Mouse (Mus musculus): ENCODE measurements around the gene Irf9. TPM values are rescaled to one million over a fixed set of nuclear protein-coding genes. Genes with fewer than 3 reads are reported as not detected.

Irf9 gene
- polyA plus RNA-seq, 1 experiment, result 20.3 TPM

- Histone ChIP-seq H3K27me3 (ENCODE audit: control insufficient read depth, insufficient read depth, low read length) (no peaks in the 10 kb centered on the region), H3K4me1 (ENCODE audit: control insufficient read depth, insufficient read depth, low read length) (peaks cover 4% of the 10 kb centered on the region; the same call in 1 of the 2 replicates), H3K4me3 (replicated peaks; ENCODE audit: insufficient read depth, low read depth, low read length) (no peak overlapping the region), H3K27ac (ENCODE audit: insufficient read depth, low read length) (no peak overlapping the region)
- no peak for DNase-seq
- TF ChIP-seq CTCF (IDR thresholded peaks at IDR 0.05; ENCODE audit: borderline replicate concordance, insufficient read depth, low read depth, low read length) (no peak), POLR2A (IDR thresholded peaks at IDR 0.05; ENCODE audit: borderline replicate concordance, insufficient read depth, low read length) (no peak)
- WGBS, result 94% methylated on average over 16 of the region's 16 CpGs
Observed at GRCm38 (mm10) chr14:55605743-55606459, 2.5 kb downstream of the Irf9 start.

- Histone ChIP-seq H3K4me3 (replicated peaks; ENCODE audit: insufficient read depth, low read depth, low read length) (no peak overlapping the region), H3K27me3 (ENCODE audit: control insufficient read depth, insufficient read depth, low read length) (no peaks in the 10 kb centered on the region), H3K27ac (ENCODE audit: insufficient read depth, low read length) (no peak overlapping the region), H3K4me1 (ENCODE audit: control insufficient read depth, insufficient read depth, low read length) (peaks cover 4% of the 10 kb centered on the region; the same call in 1 of the 2 replicates)
- no peak for DNase-seq
- WGBS, result 98% methylated on average over 6 of the region's 6 CpGs
- TF ChIP-seq CTCF (IDR thresholded peaks at IDR 0.05; ENCODE audit: borderline replicate concordance, insufficient read depth, low read depth, low read length), result no peak
- no peak for TF ChIP-seq POLR2A (IDR thresholded peaks at IDR 0.05; ENCODE audit: borderline replicate concordance, insufficient read depth, low read length)
Observed at GRCm38 (mm10) chr14:55608339-55608738, 5.0 kb downstream of the Irf9 start.

GRCm38 (mm10) chr14:55613346-55613745, 10.0 kb downstream of the Irf9 start:
- Histone ChIP-seq H3K4me3 (replicated peaks; ENCODE audit: insufficient read depth, low read depth, low read length) (no peak overlapping the region), H3K27me3 (ENCODE audit: control insufficient read depth, insufficient read depth, low read length) (no peaks in the 10 kb centered on the region), H3K4me1 (ENCODE audit: control insufficient read depth, insufficient read depth, low read length) (no peaks in the 10 kb centered on the region), H3K27ac (ENCODE audit: insufficient read depth, low read length) (no peak overlapping the region)
- WGBS, result 45% methylated on average over 6 of the region's 6 CpGs
- no peak for TF ChIP-seq CTCF (IDR thresholded peaks at IDR 0.05; ENCODE audit: borderline replicate concordance, insufficient read depth, low read depth, low read length)
- no peak for TF ChIP-seq POLR2A (IDR thresholded peaks at IDR 0.05; ENCODE audit: borderline replicate concordance, insufficient read depth, low read length)
- DNase-seq, result no peak

GRCm38 (mm10) chr14:55614565-55615178, 11.3 kb downstream of the Irf9 start:
- no peak for DNase-seq
- 77% methylated on average over 7 of the region's 7 CpGs for WGBS

GRCm38 (mm10) chr14:55615876-55616275, 12.5 kb downstream of the Irf9 start:
- no peak for DNase-seq
- Histone ChIP-seq H3K27me3 (ENCODE audit: control insufficient read depth, insufficient read depth, low read length) (no peaks in the 10 kb centered on the region), H3K27ac (ENCODE audit: insufficient read depth, low read length) (no peak overlapping the region), H3K4me1 (ENCODE audit: control insufficient read depth, insufficient read depth, low read length) (peaks cover 4% of the 10 kb centered on the region; the same call in 1 of the 2 replicates), H3K4me3 (replicated peaks; ENCODE audit: insufficient read depth, low read depth, low read length) (no peak overlapping the region)
- WGBS, result 72% methylated on average over 2 of the region's 2 CpGs
- TF ChIP-seq POLR2A (IDR thresholded peaks at IDR 0.05; ENCODE audit: borderline replicate concordance, insufficient read depth, low read length) (no peak), CTCF (IDR thresholded peaks at IDR 0.05; ENCODE audit: borderline replicate concordance, insufficient read depth, low read depth, low read length) (no peak)

More at GRCm38 (mm10) chr14:55614565-55615178, 11.3 kb downstream of the Irf9 start:
- Histone ChIP-seq H3K27ac (ENCODE audit: insufficient read depth, low read length) (no peak overlapping the region), H3K27me3 (ENCODE audit: control insufficient read depth, insufficient read depth, low read length) (no peaks in the 10 kb centered on the region), H3K4me1 (ENCODE audit: control insufficient read depth, insufficient read depth, low read length) (peaks cover 4% of the 10 kb centered on the region; the same call in 1 of the 2 replicates), H3K4me3 (replicated peaks; ENCODE audit: insufficient read depth, low read depth, low read length) (no peak overlapping the region)
- TF ChIP-seq POLR2A (IDR thresholded peaks at IDR 0.05; ENCODE audit: borderline replicate concordance, insufficient read depth, low read length) (no peak), CTCF (IDR thresholded peaks at IDR 0.05; ENCODE audit: borderline replicate concordance, insufficient read depth, low read depth, low read length) (no peak)

- DNase-seq, result no peak
- WGBS, result 90% methylated on average over 2 of the region's 2 CpGs
- TF ChIP-seq POLR2A (IDR thresholded peaks at IDR 0.05; ENCODE audit: borderline replicate concordance, insufficient read depth, low read length), result no peak
- no peak for TF ChIP-seq CTCF (IDR thresholded peaks at IDR 0.05; ENCODE audit: borderline replicate concordance, insufficient read depth, low read depth, low read length)
- Histone ChIP-seq H3K27ac (ENCODE audit: insufficient read depth, low read length) (no peak overlapping the region), H3K4me1 (ENCODE audit: control insufficient read depth, insufficient read depth, low read length) (peaks cover 4% of the 10 kb centered on the region; the same call in 1 of the 2 replicates), H3K27me3 (ENCODE audit: control insufficient read depth, insufficient read depth, low read length) (no peaks in the 10 kb centered on the region), H3K4me3 (replicated peaks; ENCODE audit: insufficient read depth, low read depth, low read length) (no peak overlapping the region)
Observed at GRCm38 (mm10) chr14:55616844-55617243, 13.5 kb downstream of the Irf9 start.

- Histone ChIP-seq H3K27me3 (ENCODE audit: control insufficient read depth, insufficient read depth, low read length) (no peaks in the 10 kb centered on the region), H3K4me1 (ENCODE audit: control insufficient read depth, insufficient read depth, low read length) (peaks cover 4% of the 10 kb centered on the region; the same call in 1 of the 2 replicates), H3K27ac (ENCODE audit: insufficient read depth, low read length) (peak within 1 kb of the TSS; percentile 61), H3K4me3 (replicated peaks; ENCODE audit: insufficient read depth, low read depth, low read length) (peak within 1 kb of the TSS; percentile 58)
- TF ChIP-seq CTCF (IDR thresholded peaks at IDR 0.05; ENCODE audit: borderline replicate concordance, insufficient read depth, low read depth, low read length), result peak; percentile 23; the same call in 1 of the 2 replicates
- TF ChIP-seq POLR2A (IDR thresholded peaks at IDR 0.05; ENCODE audit: borderline replicate concordance, insufficient read depth, low read length), result peak; percentile 41; the same call in 1 of the 2 replicates
- DNase-seq, result peak; percentile 68 to 86
- WGBS, result 25% methylated on average over 21 of the region's 21 CpGs
Observed at GRCm38 (mm10) chr14:55617822-55618221, 14.5 kb downstream of the Irf9 start, which contains the start of gene Rec8. Gene Rec8, plus strand, starts transcription at chr14:55618037.
